Mouse (Mus musculus) megakaryocyte, embryonic 14.5 days (primary cell): ENCODE results near the gene Zkscan16. TPM values are rescaled to one million over a fixed set of nuclear protein-coding genes. Genes with fewer than 3 reads are reported as not detected.

Experiments
- H3K27me3 ChIP-seq: replicated peaks from 2 replicates; pipeline ENCODE3; 2012; ENCODE audit warnings: inconsistent platforms
- H3K36me3 ChIP-seq: replicated peaks from 2 replicates; pipeline ENCODE3; 2012; ENCODE audit warnings: low read length, inconsistent platforms, mixed read lengths
- H3K4me1 ChIP-seq: 2 replicates; pipeline ENCODE4 v1.6.1; 2012; ENCODE audit warnings: inconsistent platforms
- H3K4me3 ChIP-seq: replicated peaks from 2 replicates; pipeline ENCODE3; 2012; ENCODE audit warnings: moderate library complexity, mild to moderate bottlenecking, inconsistent platforms
- H3K9me3 ChIP-seq: 2 replicates; pipeline ENCODE4 v1.6.1; 2012; ENCODE audit warnings: inconsistent platforms
- FLI1 ChIP-seq: IDR thresholded peaks from 2 replicates; pipeline ENCODE4 v1.6.1; 2012; ENCODE audit warnings: low read length, inconsistent platforms, mixed read lengths
- GATA1 ChIP-seq: IDR thresholded peaks from 3 replicates; pipeline ENCODE4 v1.6.1; 2012; ENCODE audit warnings: mixed read lengths, low read length, inconsistent platforms, borderline replicate concordance
- polyA plus RNA-seq: library from polyadenylated mRNA; stranded (reverse); fragments of >175 nt; gene quantifications from 2 replicates; pipeline ENCODE4 v1.2.3, GENCODE M21; 2012; ENCODE audit warnings: low replicate concordance; ENCODE audit not compliant: insufficient read depth

Zkscan16 gene
- polyA plus RNA-seq, 1 experiment, result not detected

GRCm38 (mm10) chr4:58912629-58913335, 30.6 kb upstream of the Zkscan16 start, which contains the start of gene Ecpas:
Ecpas (minus strand) TSS chr4:58912749.
- no peak for TF ChIP-seq GATA1
- TF ChIP-seq FLI1, result no peak
- Histone ChIP-seq H3K36me3 (no peaks in the 10 kb centered on the region), H3K4me3 (peak within 1 kb of the TSS; percentile 93), H3K27me3 (no peaks in the 10 kb centered on the region), H3K4me1 (peaks cover 46% of the 10 kb centered on the region), H3K9me3 (no peaks in the 10 kb centered on the region)

GRCm38 (mm10) chr4:58913336-58914026, 29.9 kb upstream of the Zkscan16 start:
- Histone ChIP-seq H3K4me1 (peaks cover 43% of the 10 kb centered on the region), H3K4me3 (peak overlapping the region; percentile 93), H3K36me3 (no peaks in the 10 kb centered on the region)

GRCm38 (mm10) chr4:58915081-58915826, 28.2 kb upstream of the Zkscan16 start:
- Histone ChIP-seq H3K36me3 (no peaks in the 10 kb centered on the region), H3K9me3 (0 out of 2 replicates have a peak, but pooled peaks cover 8% of the 10 kb centered on the region), H3K27me3 (peaks cover 6% of the 10 kb centered on the region), H3K4me3 (no peak overlapping the region), H3K4me1 (peaks cover 27% of the 10 kb centered on the region)
- TF ChIP-seq GATA1, result no peak
- TF ChIP-seq FLI1, result no peak

More at GRCm38 (mm10) chr4:58913336-58914026, 29.9 kb upstream of the Zkscan16 start:
- no peaks in the 10 kb centered on the region for H3K9me3 ChIP-seq
- no peak for TF ChIP-seq FLI1
- no peak for TF ChIP-seq GATA1
- no peaks in the 10 kb centered on the region for H3K27me3 ChIP-seq

GRCm38 (mm10) chr4:58923933-58924332, 19.5 kb upstream of the Zkscan16 start:
- peaks cover 27% of the 10 kb centered on the region for H3K9me3 ChIP-seq

GRCm38 (mm10) chr4:58925664-58926063, 17.8 kb upstream of the Zkscan16 start:
- H3K4me3 ChIP-seq, result no peak overlapping the region
- TF ChIP-seq FLI1, result no peak
- no peak for TF ChIP-seq GATA1
- peaks cover 15% of the 10 kb centered on the region for H3K27me3 ChIP-seq
- H3K4me1 ChIP-seq, result 0 out of 2 replicates have a peak, but pooled peaks cover 3% of the 10 kb centered on the region
- no peaks in the 10 kb centered on the region for H3K36me3 ChIP-seq
- H3K9me3 ChIP-seq, result peaks cover 17% of the 10 kb centered on the region

More at GRCm38 (mm10) chr4:58923933-58924332, 19.5 kb upstream of the Zkscan16 start:
- Histone ChIP-seq H3K27me3 (peaks cover 20% of the 10 kb centered on the region), H3K36me3 (no peaks in the 10 kb centered on the region), H3K4me1 (0 out of 2 replicates have a peak, but pooled peaks cover 3% of the 10 kb centered on the region), H3K4me3 (no peak overlapping the region)
- TF ChIP-seq GATA1 (no peak), FLI1 (no peak)

GRCm38 (mm10) chr4:58926120-58926519, 17.3 kb upstream of the Zkscan16 start:
- H3K27me3 ChIP-seq, result peaks cover 11% of the 10 kb centered on the region
- H3K36me3 ChIP-seq, result no peaks in the 10 kb centered on the region
- H3K4me1 ChIP-seq, result 0 out of 2 replicates have a peak, but pooled peaks cover 3% of the 10 kb centered on the region

GRCm38 (mm10) chr4:58927661-58928060, 15.8 kb upstream of the Zkscan16 start:
- H3K4me1 ChIP-seq, result 0 out of 2 replicates have a peak, but pooled peaks cover 3% of the 10 kb centered on the region
- no peak for TF ChIP-seq FLI1
- peaks cover 15% of the 10 kb centered on the region for H3K9me3 ChIP-seq
- H3K27me3 ChIP-seq, result peaks cover 16% of the 10 kb centered on the region
- no peak overlapping the region for H3K4me3 ChIP-seq
- no peaks in the 10 kb centered on the region for H3K36me3 ChIP-seq

More at GRCm38 (mm10) chr4:58926120-58926519, 17.3 kb upstream of the Zkscan16 start:
- TF ChIP-seq FLI1, result no peak
- no peak for TF ChIP-seq GATA1
- no peak overlapping the region for H3K4me3 ChIP-seq
- H3K9me3 ChIP-seq, result peaks cover 17% of the 10 kb centered on the region

GRCm38 (mm10) chr4:58932541-58932940, 10.9 kb upstream of the Zkscan16 start:
- Histone ChIP-seq H3K4me3 (no peak overlapping the region), H3K4me1 (peaks cover 6% of the 10 kb centered on the region; the same call in 1 of the 2 replicates), H3K27me3 (peaks cover 27% of the 10 kb centered on the region), H3K36me3 (no peaks in the 10 kb centered on the region), H3K9me3 (peaks cover 3% of the 10 kb centered on the region)
- TF ChIP-seq GATA1, result no peak
- no peak for TF ChIP-seq FLI1

- Histone ChIP-seq H3K9me3 (no peaks in the 10 kb centered on the region), H3K27me3 (peaks cover 26% of the 10 kb centered on the region), H3K4me3 (no peak overlapping the region), H3K36me3 (no peaks in the 10 kb centered on the region), H3K4me1 (peaks cover 6% of the 10 kb centered on the region; the same call in 1 of the 2 replicates)
- TF ChIP-seq GATA1 (no peak), FLI1 (no peak)
Measured at GRCm38 (mm10) chr4:58934308-58934707, 9.1 kb upstream of the Zkscan16 start.
